Mouse (Mus musculus) retina, postnatal 7 days (tissue): Measurements from ENCODE around the gene Ube2c.
A peak's percentile ranks its signal among the peaks of the same experiment; 100 is the strongest.

ENCODE experiments used
- DNase-seq: peaks from one replicate; pipeline ENCODE4 v3.0.0-alpha.2; 2012; ENCODE audit warnings: low read depth, low spot score

Ube2c gene

DNA sequence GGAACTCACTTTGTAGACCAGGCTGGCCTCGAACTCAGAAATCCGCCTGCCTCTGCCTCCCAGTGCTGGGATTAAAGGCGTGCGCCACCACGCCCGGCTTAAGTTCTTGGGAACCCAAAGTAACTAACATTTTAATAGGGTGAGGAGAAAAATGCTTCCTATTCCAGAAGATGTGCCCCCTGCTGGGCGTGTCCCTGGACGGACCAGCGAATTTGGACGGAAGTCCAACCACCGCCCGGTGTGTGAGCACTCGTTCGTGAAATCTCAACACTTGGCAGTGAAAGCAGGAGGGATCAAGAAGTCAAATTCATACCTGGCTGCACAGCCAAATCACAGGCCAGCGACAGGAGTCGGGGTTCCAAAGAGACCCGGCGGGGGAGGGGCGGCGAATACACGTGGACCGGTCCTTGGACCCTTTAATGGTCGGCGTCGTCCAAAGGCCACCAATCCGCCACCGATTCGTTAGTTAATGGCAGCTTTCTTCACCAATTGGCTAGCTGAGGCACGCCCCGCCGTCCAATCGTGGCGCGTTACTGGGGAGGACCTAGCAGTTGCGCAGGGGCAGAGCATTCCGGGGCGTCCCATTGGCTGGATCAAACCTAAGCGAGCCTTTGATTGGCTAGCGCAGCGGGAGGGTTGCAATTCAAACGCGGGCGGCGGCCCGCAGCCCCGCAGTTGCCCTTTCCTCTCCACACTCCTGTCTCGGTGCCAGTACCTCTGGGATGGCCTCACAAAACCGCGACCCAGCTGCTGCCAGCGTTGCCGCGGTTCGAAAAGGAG lies at the start of gene Ube2c:
Gene Ube2c, plus strand, starts transcription at position 641 of the 780 bp plus-strand sequence.
- DNase-seq: peak; percentile 96

DNA sequence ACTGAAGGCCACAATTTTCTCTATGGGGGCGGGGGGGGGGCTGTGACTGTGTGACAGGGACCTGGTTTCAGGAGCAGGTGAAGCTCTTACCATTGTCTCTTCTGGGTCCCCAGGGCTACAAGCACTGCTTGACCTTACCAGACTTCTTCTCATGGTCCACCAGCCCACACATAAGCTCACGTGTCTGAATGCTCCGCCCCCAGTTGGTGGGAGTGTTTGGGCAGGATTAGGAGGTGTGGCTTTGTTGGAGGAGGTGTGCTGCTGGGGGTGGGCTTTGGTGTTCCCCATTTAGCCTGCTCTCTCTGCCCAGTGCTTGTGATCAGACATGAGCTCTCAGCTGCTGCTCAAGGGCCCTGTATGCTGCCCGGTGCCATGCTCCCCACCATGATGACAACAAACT lies 46.4 kb upstream of the Ube2c start:
- DNase-seq: no peak

DNA sequence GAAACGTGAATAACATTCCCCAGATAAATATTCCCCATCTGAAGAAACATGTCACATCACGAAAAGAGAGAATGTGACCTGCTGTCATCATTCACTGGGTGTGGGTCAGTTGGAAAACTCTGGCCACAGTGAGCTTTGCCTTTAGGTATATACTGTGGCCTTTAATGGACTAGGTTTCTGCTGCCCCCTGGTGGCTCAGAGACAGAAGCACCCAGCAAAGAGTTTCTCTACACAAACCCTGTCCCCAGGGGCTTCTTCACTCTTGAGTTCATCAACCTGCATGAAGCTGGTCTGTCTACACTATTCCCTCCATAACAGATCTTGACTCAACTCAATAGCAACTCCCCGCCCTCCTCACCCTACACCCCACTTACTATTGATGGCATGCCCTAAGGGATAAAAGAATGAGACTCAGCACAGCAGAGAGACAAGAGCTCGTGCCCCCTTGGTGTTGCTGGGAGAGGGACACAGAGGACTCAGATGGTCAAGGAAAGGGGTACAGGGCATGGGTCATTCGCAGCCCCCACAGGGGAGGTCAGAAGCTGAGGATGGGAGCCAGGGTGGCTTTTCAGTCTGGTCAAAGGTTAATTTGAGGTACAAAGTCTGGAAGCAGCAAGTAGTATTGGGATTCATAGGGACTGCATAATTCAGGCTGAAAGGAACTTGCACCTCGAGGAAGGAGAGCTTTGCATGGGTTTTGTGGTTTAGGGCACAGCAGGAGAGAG lies 43.6 kb upstream of the Ube2c start:
- DNase-seq: peak; percentile 43

DNA sequence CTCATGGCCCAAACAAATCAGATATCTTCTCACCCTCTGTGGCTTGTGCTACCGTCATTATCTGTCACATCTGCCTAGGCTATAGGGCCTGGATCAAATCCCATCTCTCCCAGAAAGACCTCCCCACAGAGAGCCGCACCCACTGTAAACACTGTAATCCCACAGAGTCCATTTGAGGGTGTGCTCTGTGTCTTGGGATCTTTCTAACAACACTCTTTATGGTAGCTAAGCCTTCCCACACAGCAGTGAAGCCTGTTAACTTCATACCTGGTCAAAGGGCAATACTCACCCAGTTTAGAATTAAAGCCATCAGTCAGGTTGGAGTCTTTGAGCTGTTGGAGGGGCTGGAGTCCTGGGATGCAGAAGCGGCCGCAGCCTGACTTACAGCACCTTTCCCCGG lies 38.0 kb upstream of the Ube2c start:
- DNase-seq: no peak

DNA sequence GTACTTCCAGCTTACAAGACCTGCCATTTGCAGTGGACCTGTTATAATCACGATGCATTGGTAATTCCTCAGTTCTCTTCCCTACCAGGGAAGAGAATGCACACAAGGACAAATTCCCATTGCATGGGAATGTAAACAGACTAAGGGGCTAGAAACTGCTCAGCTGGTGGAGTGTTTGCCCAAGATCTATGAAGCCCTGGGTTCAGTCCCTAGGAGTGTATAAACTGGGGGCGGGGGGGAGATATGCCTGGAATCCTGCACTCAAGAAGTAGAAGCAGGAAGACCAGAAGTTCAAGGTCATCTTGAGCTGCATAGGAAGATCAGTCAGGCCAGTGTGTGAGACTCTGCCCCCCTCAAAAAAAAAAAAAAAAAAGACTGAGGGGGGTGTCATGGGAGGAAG lies 36.4 kb upstream of the Ube2c start:
- DNase-seq: no peak

DNA sequence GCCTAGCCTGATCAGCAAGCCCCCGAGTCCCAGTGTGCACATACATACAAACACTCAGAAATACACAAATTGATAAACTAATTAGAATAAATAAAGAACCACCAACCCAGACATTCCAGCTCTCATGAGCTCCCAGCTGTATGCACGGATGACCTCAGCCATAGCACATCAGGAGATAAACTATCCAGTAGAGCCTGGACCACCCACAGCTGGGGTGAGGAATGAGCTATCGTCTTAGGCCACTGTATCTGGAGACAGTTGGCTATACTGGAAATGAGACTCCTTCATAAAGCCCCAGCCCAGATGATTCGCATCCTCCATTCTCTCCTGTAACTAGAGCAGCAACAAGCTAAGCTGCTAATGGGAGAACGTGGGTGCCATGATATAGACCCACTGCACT lies 34.9 kb upstream of the Ube2c start:
- no peak for DNase-seq

DNA sequence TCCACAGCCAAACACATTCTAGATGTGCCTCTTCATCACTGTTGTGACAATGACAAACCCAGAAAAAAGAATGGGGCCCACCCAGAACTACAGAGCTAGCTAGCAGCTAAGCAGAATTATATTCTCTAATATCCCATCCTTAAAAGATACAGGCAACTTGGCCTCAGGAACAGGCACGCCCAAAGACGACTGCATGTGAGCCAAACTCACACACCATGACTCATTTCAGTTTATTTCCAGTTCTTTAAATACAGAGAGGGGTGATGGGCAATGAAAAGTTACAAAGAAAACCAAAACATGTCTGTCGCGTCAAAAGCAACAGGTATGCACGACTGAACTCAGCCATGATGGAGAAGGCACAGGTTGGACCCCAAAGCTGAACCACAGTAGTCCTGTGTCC lies 34.3 kb upstream of the Ube2c start:
- no peak for DNase-seq

DNA sequence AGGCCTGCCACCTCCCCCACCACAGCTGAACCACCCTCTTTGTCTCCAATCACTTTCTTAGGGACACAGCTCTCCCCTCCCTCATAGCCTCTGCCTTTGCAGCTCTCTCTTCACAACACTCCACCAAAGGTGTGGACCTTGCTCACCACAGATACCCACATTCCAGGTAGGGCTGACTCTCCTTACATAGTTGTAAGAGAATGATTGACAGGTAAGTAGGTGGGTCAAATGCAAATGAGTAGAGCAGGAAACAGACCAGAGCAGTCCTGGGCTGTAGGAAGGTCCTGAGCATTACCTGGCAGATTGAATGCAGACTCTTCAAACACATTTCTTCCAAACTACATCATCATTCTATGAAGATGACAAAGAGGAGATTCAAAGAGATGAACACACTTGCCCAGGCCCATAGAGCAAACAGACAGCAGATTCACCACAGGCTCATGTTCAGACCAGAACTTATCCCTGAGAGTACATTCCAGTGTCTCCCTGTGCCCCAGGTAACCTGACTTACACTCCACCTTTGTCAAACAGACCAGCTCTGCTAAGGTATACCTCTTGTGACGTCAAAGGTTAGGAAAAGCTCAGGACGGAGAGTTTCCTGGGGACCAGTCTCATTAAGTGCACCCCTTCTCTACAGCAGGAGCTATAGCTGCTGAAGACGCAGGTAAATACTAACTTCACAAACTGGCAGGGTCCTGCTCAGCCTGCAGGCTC lies 32.2 kb upstream of the Ube2c start:
- no peak for DNase-seq

DNA sequence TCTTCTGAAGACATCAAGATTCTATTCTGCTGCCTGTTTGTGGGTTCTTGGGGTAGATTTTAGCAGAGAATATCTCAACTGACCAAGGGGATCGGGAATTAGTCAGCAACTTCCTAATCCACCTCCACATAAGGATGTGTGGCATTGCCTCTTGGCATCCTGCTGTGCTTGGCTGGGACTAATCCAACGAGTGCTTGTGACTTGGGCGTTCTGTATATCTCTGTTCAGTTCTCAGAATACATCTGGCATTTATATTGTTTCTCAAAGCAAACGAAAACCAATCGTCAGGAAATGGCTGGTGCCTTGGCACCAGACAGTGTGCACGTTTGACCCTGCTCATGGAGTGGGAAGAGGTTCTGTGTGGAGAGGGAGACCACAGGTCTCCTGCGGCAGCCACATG lies 29.8 kb upstream of the Ube2c start:
- DNase-seq: no peak

DNA sequence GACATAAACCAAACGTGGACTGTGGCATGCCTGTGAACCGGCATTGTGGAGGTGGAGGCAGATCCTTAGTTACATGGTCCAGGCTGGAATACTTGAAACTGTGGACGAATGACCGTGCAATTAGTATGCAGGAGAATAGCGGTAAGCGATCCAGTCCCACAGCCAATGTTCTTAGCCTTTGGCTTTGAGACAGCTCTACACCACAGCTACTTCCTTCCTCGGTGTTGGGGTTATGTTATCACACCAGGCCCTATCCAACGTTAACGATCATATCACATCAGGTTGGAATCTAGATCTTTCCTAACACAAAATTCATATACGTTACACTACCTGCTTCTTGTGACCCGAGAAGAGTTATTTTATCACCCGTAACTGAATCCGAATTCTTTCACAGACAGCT lies 24.7 kb upstream of the Ube2c start:
- no peak for DNase-seq

DNA sequence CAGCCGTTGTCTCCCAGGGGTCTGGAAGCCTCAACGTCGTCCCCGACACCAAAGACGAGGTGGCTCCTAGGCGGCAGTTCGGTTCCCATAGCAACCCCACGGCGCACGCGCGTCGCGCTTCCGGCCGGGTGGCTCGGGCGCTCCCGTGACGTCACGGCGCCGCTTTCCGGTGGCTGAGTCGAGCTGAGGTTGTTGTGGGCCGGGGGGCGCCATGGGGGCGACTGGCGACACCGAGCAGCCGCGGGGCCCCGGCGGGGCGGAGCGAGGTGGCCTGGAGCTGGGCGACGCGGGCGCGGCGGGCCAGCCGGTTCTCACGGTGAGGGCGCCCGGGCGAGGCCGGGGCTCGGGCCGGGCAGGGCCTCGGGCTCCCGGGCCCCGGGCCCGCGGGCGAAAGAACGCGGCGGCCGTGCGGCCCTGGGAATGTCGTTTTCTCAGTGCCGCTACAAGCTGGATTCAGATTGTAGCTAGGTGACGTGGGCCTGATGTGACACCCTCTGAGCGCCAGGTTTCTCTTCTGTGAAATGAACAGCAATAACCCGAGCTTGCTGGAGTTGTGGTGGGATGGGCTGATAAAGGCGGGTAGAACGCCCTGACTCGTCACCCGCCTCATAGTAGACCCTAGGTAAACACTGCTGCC lies 23.7 kb upstream of the Ube2c start, which contains the start of the genes Wfdc3 and Dnttip1:
Gene Wfdc3, minus strand, starts transcription at position 89 of the 637 bp plus-strand sequence.
Gene Dnttip1, plus strand, starts transcription at position 141 of the 637 bp plus-strand sequence.
- peak; percentile 86 for DNase-seq

DNA sequence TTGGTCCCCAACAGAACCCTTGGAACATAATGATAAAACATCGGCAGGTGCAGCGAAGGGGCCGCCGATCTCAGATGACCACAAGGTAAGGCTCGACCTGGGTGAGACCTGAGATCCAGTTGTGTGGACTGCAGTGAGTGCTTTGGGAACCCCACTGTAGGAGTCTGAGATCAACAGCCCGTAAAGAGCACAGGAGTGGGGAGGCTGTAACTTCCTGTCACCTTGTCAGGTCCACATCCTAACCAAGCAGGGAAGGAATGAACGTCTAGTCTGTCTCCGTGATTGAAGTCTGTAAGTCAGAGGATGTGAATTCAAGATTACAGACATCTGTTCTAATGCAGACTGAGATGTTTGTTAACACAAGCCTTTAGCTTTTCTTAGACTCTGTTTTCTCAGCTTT lies 23.0 kb upstream of the Ube2c start:
- no peak for DNase-seq

DNA sequence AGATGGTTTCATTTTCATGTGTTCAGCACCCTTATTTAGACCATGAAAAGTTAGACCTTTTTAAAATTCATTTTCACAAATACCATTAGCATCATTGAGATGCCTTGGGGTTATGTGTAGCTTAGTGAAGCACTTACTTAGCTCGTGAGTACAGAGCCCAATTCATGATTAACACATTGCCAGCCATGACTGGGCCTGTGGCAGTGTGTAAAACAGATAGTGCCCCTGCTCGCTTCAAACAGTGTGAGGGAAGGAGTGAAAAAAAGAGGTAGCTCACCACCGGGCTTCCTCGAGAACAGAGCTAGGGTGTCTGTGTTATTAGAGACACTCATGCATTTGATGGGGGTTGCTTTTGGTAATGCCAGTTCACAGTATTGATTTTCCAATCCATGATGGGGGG lies 21.5 kb upstream of the Ube2c start:
- no peak for DNase-seq

DNA sequence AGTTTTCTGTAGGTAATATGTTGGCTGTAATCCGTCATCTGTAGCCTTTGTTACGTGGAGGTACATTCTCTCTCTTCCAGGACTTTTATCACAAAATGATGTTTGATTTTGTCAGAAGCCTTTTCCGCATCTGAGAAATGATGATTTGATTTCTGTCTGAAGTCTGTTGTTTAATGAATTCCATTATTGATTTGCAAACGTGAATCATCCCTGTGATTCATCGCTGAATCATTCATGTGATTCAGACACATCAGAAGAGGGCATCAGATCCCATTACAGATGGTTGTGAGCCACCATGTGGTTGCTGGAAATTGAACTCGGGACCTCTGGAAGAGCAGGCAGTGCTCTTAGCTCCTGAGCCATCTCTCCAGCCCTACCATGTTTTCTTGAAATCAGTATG lies 20.7 kb upstream of the Ube2c start:
- no peak for DNase-seq

DNA sequence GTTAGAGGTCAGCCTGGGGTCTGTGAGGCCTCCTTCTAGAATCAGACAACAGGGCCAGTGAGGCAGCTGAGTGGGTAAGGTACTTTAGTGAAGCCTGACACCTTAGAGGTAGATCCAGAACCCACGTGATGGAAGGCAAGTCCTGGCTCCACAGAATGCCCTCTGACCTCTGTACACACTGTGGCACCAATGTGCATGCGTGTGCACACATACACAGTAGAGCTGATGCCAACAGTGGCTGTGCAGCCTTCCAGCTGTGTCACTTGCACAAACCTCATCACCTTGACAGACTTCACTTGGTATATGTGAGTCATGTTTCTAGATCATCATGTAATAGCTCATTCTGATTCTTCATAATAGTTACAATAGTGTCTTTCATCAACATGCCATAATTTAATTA lies 17.2 kb upstream of the Ube2c start:
- no peak for DNase-seq

DNA sequence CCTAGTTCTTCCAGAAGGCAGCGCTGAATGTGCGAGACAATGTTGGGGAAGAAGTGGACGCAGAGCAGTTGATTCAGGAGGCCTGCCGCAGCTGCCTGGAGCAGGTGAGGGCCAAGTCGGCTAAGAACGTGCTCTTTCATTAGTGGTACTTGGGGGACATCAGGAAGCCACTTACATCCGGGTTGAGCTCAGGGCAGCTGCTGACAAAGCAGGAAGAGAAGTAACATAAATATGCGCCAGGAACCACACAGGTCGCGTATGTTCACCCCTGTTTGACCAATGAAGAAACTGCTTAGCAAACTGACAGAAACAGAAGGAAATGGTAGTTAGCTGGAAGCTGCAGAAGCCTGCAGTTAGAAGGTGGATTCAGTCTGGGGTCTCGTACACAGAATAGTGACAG lies 15.6 kb upstream of the Ube2c start:
- no peak for DNase-seq

DNA sequence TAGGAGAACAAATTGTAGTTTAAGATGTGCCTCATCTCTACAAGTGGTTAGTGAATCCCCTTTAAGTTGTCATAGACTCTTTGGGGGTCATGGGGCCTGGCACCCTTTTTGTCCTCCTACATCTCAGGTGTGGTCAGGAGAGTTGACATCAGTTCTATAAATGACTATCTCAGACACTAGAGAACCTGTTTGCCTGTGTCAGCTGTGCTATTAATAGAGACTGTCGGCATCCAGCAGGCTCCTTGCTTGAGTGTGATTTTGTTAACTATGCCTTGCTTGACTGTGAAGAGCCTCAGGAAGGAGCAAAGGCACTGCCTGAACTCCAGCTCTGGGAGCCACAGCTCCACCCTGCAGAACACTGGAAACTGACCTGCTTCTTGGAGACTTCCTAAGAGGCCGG lies 14.9 kb upstream of the Ube2c start:
- DNase-seq: no peak

DNA sequence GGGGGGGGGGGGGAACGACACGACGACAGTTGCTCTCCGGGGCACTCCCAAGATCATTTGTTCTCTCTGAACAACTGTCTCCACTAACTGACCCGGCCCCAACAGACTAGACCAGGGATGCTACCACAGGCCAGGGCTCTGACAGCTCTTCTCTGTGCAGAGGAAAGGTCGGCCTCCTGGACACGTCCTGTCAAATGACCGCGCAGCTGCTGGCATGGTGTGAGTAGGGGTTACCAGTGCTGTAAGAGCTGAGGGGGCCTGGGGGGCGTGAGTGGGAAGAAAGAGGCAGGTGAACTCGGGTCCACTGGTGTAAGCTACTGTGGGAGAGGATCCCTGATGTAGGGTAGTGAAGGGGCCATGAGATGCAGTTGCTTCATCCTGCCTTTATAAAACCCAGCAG lies 11.9 kb upstream of the Ube2c start:
- no peak for DNase-seq

DNA sequence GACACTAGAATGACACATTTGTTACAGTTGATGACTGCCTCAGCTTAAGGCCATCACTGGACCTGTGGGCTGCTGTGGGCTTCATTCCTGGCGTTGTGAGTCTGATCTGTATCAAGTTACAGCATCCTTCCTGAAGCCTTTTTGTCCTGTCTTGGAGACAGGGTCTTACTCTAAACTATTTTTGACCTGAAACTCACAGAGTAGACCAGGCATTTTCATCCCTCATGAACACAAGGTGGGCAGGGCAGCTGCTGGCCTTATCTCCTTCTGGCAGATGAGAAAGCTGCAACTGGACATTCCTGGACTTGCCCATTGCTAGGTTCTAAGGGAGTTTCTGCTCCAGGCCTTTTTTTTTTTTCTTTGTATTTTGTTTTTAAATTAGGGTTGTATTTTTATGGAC lies 11.0 kb upstream of the Ube2c start:
- DNase-seq: no peak

DNA sequence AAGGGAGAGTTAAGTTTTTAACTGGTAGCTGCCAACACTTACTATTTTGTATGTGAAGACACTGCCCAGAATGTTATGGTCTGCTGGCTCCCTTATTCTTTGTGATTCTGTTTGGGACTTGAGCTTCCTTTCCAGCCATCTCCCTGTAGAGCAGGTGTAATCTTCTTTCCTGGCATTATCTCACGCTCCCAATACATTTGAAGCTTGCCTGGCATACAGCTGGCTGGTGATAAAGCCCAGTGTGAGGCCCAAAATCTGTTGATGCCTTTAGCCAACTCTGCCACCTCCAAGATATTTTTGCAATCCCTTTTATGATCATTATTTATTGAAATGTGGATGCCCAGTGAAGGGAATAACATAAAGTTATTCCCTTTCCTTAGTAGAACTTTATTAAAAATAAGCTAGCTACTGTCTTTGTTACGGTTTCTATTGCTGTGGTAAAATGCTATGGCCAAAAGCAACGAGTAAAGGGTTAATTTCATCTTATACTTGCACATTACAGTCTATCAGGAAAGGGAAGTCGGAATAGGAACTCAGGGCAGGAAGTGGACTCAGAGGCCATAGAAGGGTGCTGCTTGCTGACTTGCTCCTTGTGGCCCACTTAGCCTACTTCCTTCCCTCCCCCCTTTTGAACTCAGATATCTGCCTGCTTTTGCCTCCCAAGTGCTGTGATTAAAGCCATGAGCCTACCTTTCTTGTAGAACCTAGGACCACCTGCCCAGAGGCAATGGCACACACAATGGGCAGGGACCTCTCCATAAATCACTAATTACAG lies 9.5 kb upstream of the Ube2c start:
- no peak for DNase-seq

DNA sequence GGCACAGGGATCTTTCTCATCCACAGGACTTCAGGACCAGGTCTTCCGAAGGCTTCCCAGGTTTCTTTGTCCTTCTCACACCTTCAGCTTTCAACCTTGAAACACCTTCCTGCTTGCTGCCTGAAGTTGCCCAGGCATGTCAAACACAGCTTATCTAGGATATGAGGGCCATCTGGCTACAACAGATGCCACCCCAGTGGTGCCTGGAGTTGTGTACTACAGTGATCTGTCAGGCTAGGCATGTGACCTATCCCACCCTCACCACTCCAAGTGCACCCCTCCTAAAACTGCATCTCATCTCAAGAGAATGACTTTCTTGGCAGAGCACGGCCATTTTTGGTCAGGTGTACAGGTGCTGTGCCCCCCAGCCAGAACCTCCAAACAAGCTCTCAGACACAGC lies 8.2 kb upstream of the Ube2c start:
- DNase-seq: no peak
